Mouse (Mus musculus) E14TG2a.4 (cell line): ENCODE measurements around the gene Msmp.

Experiments
- H3K27me3 ChIP-seq: 2 replicates; pipeline ENCODE4 v1.6.1; 2014; ENCODE audit warnings: low read length, control low read depth; ENCODE audit not compliant: insufficient read depth
- H3K36me3 ChIP-seq: 2 replicates; pipeline ENCODE4 v1.6.1; 2014; ENCODE audit warnings: low read length, control low read depth; ENCODE audit not compliant: insufficient read depth
- H3K4me1 ChIP-seq: replicated peaks from 2 replicates; pipeline ENCODE4 v1.6.1; 2014; ENCODE audit warnings: low read depth, low read length, control low read depth
- H3K4me3 ChIP-seq: replicated peaks from 2 replicates; pipeline ENCODE4 v1.5.1; 2014; ENCODE audit warnings: mild to moderate bottlenecking, low read length
- H3K9me3 ChIP-seq: 2 replicates; pipeline ENCODE4 v1.6.1; 2014; ENCODE audit warnings: low read length, control low read depth
- CTCF ChIP-seq: conservative IDR thresholded peaks from 2 replicates; pipeline ENCODE4 v1.5.1; 2014; ENCODE audit warnings: low read length
- NANOG ChIP-seq: IDR thresholded peaks from 2 replicates; pipeline ENCODE4 v1.6.1; 2014; ENCODE audit warnings: borderline replicate concordance, low read length, mixed read lengths
- POU5F1 ChIP-seq: IDR thresholded peaks from 2 replicates; pipeline ENCODE4 v1.6.1; 2014; ENCODE audit warnings: low read length, borderline replicate concordance

Gene Msmp

GRCm38 (mm10) chr4:43629106-43629817 lies 45.0 kb upstream of the Msmp start:
- peaks cover 19% of the 10 kb centered on the region for H3K9me3 ChIP-seq
- H3K4me3 ChIP-seq = no peak overlapping the region
- no peaks in the 10 kb centered on the region for H3K36me3 ChIP-seq
- H3K4me1 ChIP-seq = peaks cover 36% of the 10 kb centered on the region
- H3K27me3 ChIP-seq = peaks cover 41% of the 10 kb centered on the region
- TF ChIP-seq NANOG = no peak
- TF ChIP-seq POU5F1 = no peak
- TF ChIP-seq CTCF = no peak

- no peak overlapping the region for H3K4me3 ChIP-seq
- no peaks in the 10 kb centered on the region for H3K4me1 ChIP-seq
- H3K27me3 ChIP-seq = peaks cover 15% of the 10 kb centered on the region
- H3K9me3 ChIP-seq = peaks cover 15% of the 10 kb centered on the region
- H3K36me3 ChIP-seq = no peaks in the 10 kb centered on the region
- TF ChIP-seq POU5F1 (no peak), CTCF (no peak), NANOG (no peak)
Observed at GRCm38 (mm10) chr4:43620146-43620778, 36.0 kb upstream of the Msmp start.

GRCm38 (mm10) chr4:43613060-43613730 lies 28.9 kb upstream of the Msmp start:
- TF ChIP-seq POU5F1 (no peak), NANOG (no peak), CTCF (no peak)
- Histone ChIP-seq H3K9me3 (peaks cover 5% of the 10 kb centered on the region; the same call in 1 of the 2 replicates), H3K4me1 (no peaks in the 10 kb centered on the region), H3K36me3 (no peaks in the 10 kb centered on the region), H3K27me3 (0 out of 2 replicates have a peak, but pooled peaks cover 4% of the 10 kb centered on the region), H3K4me3 (no peak overlapping the region)

GRCm38 (mm10) chr4:43612534-43612933 lies 28.2 kb upstream of the Msmp start:
- Histone ChIP-seq H3K36me3 (no peaks in the 10 kb centered on the region), H3K27me3 (0 out of 2 replicates have a peak, but pooled peaks cover 4% of the 10 kb centered on the region), H3K4me3 (no peak overlapping the region), H3K4me1 (no peaks in the 10 kb centered on the region), H3K9me3 (peaks cover 5% of the 10 kb centered on the region; the same call in 1 of the 2 replicates)
- TF ChIP-seq NANOG (no peak), CTCF (no peak), POU5F1 (no peak)

GRCm38 (mm10) chr4:43604751-43605685 lies 20.7 kb upstream of the Msmp start:
- Histone ChIP-seq H3K4me3 (no peak overlapping the region), H3K4me1 (no peaks in the 10 kb centered on the region), H3K9me3 (no peaks in the 10 kb centered on the region), H3K27me3 (no peaks in the 10 kb centered on the region), H3K36me3 (no peaks in the 10 kb centered on the region)
- TF ChIP-seq CTCF (no peak), POU5F1 (no peak), NANOG (no peak)

- H3K9me3 ChIP-seq = peaks cover under 1% of the 10 kb centered on the region; the same call in 1 of the 2 replicates
- no peaks in the 10 kb centered on the region for H3K36me3 ChIP-seq
- no peaks in the 10 kb centered on the region for H3K27me3 ChIP-seq
- H3K4me3 ChIP-seq = no peak overlapping the region
- no peaks in the 10 kb centered on the region for H3K4me1 ChIP-seq
- TF ChIP-seq NANOG = no peak
- no peak for TF ChIP-seq POU5F1
- no peak for TF ChIP-seq CTCF
Observed at GRCm38 (mm10) chr4:43604099-43604498, 19.8 kb upstream of the Msmp start.

GRCm38 (mm10) chr4:43600195-43600934 lies 16.1 kb upstream of the Msmp start:
- Histone ChIP-seq H3K27me3 (no peaks in the 10 kb centered on the region), H3K4me3 (no peak overlapping the region), H3K36me3 (no peaks in the 10 kb centered on the region), H3K4me1 (no peaks in the 10 kb centered on the region), H3K9me3 (peaks cover 4% of the 10 kb centered on the region; the same call in 1 of the 2 replicates)
- no peak for TF ChIP-seq CTCF
- no peak for TF ChIP-seq NANOG
- TF ChIP-seq POU5F1 = no peak
